Mouse (Mus musculus) adrenal gland, adult 18-20 months (tissue): ENCODE data around the gene Usp36. TPM values are rescaled to one million over a fixed set of nuclear protein-coding genes. Genes with fewer than 3 reads are reported as not detected.

Experiments used
- DNase-seq, 2 experiments: peaks; one replicate each; pipeline ENCODE4 v3.0.0; 2021 to 2022; ENCODE audit warnings: low spot score in 2 of 2
- total RNA-seq, 2 experiments: library from RNA; stranded (reverse); gene quantifications; 1 replicate in 1 of 2; 2 replicates in 1 of 2; pipeline ENCODE4 v1.2.3; 2021

The Usp36 gene
- total RNA-seq, 2 experiments from 2014 or later, result 24.5 to 25.5 TPM

DNA sequence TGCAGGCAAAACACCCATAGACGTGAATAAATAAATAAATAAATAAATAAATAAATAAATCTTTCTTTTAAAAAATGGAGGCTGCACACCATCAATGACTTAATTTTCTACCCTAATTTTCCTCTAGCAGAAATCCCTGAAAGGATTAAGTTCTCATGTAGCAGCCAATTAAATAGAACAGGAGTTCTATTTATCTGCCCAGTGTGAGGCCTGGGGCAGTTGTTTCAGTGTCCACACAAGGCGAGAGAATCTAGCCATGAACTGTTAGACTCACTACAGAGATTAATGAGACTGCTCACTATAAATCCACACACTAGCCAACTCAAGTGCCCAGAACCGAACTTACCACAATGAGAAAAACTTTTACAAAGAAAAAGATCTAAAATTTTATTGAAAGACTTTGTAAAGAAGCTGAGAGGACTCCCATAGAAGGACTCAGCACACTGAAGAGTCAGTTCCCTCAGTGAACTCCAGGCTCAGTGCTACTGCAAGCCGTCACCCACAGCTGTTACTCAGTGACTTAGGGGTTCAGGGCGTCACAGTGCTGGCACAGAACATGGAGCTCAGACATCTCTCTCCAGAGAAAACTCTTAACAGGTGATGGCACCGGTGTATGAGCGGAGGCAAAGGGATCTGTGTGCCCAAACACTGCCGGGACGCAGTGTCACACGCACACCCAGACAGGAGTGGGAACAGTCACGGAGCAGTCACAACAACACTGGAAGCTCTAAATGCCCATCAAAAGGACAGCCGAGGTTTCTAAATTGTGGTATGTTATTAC is 64.8 kb downstream of the Usp36 start:
- no peak for DNase-seq

DNA sequence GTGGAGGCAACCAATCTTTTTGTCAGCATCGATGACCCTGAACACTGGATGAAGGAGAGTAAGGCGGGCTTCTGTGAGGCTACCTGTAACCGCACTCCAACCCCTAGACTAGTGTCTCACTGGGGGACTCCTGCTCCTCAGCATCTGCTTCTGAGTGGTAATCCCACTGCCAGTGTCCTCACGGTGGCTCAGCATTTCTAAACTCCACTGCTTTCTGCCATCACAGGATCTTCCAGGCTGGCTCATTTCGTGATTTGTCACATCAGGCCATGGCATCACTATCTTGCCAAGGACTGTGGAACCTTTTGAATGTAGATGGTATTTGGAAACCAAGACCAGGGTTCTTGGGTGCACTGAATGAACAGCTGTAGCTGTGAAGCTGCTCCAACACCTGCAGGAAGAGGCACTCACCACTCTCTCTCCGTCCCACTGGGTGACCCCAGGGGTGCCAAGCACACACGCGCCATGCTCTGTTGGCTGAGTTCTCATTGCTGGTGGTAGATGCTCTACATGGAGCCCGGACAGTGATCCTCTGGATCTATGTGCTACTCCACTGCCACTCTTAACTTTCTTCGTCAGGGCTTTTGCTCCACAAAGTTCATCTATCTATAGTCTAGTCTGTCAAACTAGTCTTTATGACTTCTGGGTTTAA is 66.5 kb downstream of the Usp36 start:
- no peak for DNase-seq

DNA sequence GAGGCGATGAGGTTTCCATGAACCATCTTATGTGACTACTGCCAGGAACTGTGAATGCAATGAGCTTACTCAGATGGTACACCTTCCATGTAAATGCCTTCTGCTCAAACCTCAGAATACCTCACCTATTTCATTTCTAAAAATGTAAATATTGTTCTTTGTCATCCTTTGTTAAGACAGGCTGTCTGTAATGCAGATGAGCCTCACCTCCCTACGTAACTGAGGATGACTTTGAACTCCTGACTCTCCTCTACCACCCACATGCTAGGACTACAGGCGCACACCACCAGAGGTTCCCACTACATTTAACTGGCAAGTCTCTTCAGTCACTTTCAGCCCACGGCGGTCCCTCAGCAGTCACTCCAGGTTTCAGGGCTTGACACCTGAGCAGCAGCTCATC is 67.1 kb downstream of the Usp36 start:
- DNase-seq, result no peak

DNA sequence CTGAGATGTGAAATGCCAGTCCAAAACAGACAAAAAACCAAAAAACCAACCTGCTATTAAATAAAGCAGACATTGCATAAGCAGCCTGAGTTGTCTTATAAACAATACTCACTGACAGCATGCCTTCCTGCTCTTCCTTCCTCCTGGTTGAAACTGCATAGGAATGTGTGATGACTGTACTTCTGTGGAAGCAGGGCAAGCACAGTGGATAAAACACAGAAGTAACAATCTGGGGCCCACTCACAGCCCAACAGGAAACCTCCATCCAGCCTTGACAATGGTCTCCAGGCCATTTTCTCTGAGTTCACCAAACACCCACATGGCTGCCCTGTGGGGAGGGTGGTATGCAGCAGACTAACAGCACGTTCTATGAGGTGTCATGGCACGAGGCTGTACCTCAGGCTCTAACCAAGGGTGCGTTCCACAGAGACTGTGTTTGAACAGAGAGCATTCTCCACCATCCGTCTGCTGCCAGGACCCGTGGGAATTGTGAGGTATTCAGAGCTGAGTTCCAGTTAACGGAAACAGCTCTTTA is 67.6 kb downstream of the Usp36 start:
- no peak for DNase-seq

DNA sequence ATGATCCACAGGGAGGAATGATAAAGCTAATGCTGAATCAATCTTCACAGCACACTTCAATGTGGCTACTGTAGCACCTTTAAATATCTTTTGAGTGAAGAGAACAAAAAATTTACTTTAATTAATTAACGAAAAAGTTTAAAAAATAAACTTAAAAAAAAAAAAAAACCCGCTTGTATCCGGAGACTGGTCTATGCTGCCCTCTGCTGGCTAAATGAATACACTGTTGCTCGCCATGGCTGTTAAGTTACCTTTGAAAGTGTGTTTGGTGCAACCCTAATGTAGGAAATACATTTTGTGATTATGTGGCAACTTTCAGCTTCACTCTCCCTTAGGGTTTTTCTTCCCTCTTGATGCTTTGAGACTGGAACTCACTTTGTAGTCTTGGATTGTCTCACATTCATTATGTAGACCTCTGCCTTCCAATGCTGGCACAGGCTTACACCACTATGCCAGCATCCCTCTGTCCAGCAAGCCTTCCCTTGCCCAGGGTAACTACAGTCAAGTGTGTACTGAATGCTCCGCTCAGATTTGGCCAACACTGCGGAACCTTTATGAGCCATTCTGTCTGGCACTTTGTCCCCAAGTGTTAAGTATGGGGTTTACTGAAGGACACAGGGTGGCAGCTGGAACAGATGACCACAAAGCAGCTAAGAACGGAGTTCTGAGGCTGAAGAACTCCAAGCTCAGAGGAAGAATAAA is 69.3 kb downstream of the Usp36 start:
- DNase-seq, result peak; percentile 46 to 55

DNA sequence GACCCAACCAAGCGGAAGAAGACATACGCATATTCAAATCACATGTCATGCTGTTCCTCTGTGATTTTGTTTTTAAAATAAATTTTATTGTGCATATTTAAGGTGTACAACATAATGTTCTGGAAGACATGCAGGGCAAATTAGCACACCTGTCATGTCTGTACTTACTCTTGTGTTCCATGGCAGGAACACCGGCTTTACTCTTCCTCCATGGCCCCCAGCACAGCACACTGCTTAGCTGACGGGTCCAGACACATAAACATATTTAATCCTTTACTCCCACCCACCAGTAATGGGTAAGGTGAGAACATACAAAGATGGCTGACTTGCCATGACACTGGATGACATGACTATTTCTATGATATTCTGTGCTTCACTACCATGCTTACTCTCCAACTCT is 71.0 kb downstream of the Usp36 start:
- no peak for DNase-seq

DNA sequence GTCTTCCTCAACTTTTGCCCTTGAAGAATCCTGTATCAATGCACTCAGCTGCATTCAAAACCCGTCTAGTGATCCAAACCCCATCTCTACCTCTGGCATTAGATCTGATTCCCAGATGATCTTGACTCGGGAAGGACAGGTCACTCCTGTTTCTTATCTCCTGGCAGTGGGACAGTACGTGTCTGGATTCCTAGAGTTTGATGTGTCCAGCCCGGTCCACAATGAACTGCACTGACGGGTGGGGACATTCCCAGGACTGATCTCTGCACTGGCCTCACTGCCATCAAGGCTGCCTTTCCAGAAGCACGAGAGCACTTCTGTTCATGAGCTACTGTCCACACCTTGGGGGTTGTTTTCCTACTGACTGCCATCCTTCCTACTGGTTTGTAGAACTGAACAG is 73.6 kb downstream of the Usp36 start:
- DNase-seq, result no peak

DNA sequence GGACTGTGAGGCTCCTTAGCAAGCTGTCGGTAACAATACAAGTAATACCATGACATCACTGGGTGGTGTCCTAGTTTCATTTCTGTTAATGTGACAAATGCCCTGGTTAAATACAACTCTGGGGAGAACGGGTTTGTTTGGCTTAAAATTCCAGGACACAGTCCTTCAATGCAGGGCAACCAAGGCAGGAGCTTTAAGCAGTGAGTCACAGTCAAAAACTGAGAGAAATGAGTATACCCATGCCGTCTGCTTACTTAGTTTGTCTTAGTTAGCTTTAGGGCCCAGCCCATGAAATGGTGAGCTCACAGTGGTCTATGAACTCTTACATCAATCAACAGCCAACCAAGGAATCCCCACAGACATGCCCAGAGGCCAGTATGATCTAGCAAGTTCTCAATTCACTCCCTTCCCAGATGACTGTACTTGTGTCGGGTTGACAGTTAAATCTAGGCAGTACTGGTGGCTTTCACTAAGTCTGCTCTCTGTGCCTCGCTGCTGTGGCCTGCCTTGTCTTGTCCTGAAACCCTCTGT is 74.1 kb downstream of the Usp36 start:
- no peak for DNase-seq

DNA sequence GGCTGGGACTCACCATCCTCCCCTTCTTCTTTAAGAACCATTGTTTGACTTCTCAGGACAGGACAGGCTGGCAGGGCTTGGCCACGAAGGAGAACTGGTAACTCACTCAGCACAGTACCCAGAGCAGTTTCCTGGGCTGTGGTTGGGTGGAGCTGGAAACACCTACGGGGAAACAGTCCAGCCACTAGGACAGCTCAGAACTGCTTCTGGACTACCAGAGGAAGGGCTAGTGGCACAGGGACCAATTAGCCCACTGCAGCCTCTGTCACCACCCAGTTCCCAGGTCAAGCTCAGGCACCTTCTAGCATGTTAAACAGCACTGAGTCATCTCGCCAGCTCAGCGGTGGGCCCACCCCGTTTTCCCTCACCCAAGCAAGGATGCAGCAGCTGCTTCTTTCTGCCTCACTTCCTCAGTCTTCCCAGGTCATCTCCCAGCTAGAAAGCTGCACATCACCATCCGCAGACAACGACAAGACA is 77.4 kb downstream of the Usp36 start:
- DNase-seq, result no peak

DNA sequence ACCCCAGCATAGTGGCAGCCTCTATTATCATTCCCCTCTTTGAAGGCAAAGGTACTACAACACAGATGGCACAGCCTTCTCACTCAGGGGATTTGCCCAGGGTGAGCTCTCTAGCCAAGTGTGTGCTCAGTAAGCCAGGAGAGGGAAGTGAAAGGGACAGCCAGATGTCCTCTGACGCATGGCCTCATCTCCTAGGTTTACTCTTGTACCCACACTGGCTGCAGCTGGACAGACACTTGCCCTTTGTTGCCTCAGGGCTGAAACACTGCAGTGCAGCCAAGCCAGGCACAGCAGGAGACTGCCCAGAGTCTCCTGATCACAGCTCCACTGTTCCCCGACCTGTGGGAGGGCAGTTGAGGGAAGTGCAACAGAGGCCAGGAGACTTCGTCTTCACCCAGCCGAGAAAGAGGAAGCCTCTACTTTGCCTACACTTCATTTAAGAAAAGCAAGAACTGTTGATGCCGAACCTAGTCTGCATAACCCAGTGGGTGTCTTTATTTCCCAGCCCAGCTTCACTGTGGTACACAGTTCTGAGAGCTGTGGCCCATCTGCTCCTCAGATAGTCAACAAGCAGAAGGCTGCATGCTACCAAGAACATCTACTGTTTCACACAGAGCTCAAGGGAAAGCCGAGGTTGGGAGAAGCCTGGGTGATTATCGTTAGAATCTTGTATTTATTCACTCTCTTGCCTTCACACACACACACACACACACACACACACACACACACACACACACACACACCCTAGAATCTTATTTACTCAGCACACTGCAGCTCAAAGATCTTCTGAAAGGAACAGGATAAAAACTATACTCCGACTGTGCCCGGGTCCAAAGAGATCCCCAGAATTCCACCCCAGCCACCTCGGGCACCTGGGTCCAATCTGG is 78.1 kb downstream of the Usp36 start:
- DNase-seq, result no peak

DNA sequence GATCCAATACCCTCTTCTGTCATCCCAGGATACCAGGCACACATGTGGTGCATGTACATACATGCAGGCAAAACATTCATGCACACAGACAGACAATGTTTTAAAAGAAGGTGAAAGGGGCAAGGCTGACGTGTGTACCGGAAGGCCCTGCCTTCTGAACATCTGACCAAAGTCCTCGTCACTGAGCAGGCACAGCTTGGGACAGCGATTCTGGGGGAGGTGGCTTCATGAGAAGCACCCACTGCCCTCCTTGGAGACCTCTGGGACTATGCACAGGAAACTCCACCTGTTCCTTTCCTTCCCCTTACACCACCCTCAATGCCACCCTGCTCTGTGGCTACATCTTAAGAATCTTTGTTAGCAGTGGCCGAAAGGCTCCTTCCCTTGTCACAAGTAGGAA is 79.1 kb downstream of the Usp36 start:
- DNase-seq, result no peak

DNA sequence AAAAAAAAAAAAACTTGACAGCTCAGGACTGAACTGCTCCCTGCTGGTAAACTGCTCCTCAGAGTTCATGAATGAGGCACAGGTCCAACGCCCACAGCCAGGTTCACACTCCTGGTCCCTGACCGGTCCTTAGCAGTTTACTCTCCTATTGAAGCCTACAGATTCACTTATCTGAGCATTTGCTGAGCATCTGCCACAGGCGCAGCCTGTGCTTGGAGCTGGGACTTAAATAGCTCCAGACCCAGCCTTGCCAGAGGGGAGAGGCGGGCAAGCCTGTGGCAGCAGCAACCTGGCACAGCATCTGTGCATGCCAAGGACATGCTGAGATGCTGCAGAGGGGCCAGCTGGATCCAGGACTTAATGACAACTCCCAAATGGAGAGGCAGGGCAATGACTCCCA is 79.9 kb downstream of the Usp36 start:
- DNase-seq, result no peak

Other genes starting within 250 kb of the Usp36 start
- under 1 TPM in 1 of 2 experiments, not detected in 1; 0.03 TPM for gene Dnah17, start 159.6 kb downstream of the Usp36 start, total RNA-seq
- 10 to 100 TPM; 29.4 to 32.2 TPM for gene Cyth1, start 41.7 kb downstream of the Usp36 start, total RNA-seq
- gene Cep295nl, start 52.3 kb upstream of the Usp36 start, total RNA-seq, result under 1 TPM; 0.20 to 0.96 TPM
- 100 to 1,000 TPM in 1 of 2 experiments, 10 to 100 TPM in 1; 95.5 to 246 TPM for gene Timp2, start 65.5 kb upstream of the Usp36 start, total RNA-seq
- gene Lgals3bp, start 111.8 kb upstream of the Usp36 start, total RNA-seq, result 100 to 1,000 TPM in 1 of 2 experiments, 10 to 100 TPM in 1; 92.6 to 128 TPM
- gene Cant1, start 128.8 kb upstream of the Usp36 start, total RNA-seq, result 10 to 100 TPM; 30.1 to 33.1 TPM
- gene C1qtnf1, start 138.0 kb upstream of the Usp36 start, total RNA-seq, result 10 to 100 TPM; 15.9 to 17.2 TPM
- gene Engase, start 186.6 kb upstream of the Usp36 start, total RNA-seq, result 10 to 100 TPM in 1 of 2 experiments, 1 to 10 TPM in 1; 7.3 to 12.4 TPM